Mouse (Mus musculus) forelimb bud, embryonic 11.5 days (tissue): ENCODE results near the gene Ikzf1.

Experiments
- DNase-seq: peaks from one replicate; pipeline ENCODE4 v3.0.0-alpha.2; 2012; ENCODE audit warnings: low read depth, low spot score

The Ikzf1 gene

GRCm38 (mm10) chr11:11684930-11685852, at the start of gene Ikzf1:
Gene Ikzf1, plus strand, starts transcription at chr11:11685003.
- DNase-seq, result peak; percentile 10

GRCm38 (mm10) chr11:11644303-11644702, 40.5 kb upstream of the Ikzf1 start:
- no peak for DNase-seq

- DNase-seq, result no peak
Observed at GRCm38 (mm10) chr11:11656388-11656787, 28.4 kb upstream of the Ikzf1 start.

- DNase-seq, result no peak
Observed at GRCm38 (mm10) chr11:11656995-11657530, 27.7 kb upstream of the Ikzf1 start.

- no peak for DNase-seq
Observed at GRCm38 (mm10) chr11:11657634-11658033, 27.2 kb upstream of the Ikzf1 start.

- no peak for DNase-seq
Observed at GRCm38 (mm10) chr11:11658834-11659233, 26.0 kb upstream of the Ikzf1 start.

GRCm38 (mm10) chr11:11660651-11661050, 24.2 kb upstream of the Ikzf1 start:
- DNase-seq, result no peak

GRCm38 (mm10) chr11:11667254-11667921, 17.4 kb upstream of the Ikzf1 start:
- no peak for DNase-seq

- DNase-seq, result no peak
Observed at GRCm38 (mm10) chr11:11667922-11668290, 16.9 kb upstream of the Ikzf1 start.

GRCm38 (mm10) chr11:11672974-11673373, 11.8 kb upstream of the Ikzf1 start:
- no peak for DNase-seq

- DNase-seq, result no peak
Observed at GRCm38 (mm10) chr11:11675063-11675462, 9.7 kb upstream of the Ikzf1 start.

GRCm38 (mm10) chr11:11676068-11676741, 8.6 kb upstream of the Ikzf1 start:
- no peak for DNase-seq

GRCm38 (mm10) chr11:11677165-11677564, 7.6 kb upstream of the Ikzf1 start:
- DNase-seq, result no peak

- DNase-seq, result no peak
Observed at GRCm38 (mm10) chr11:11678972-11679371, 5.8 kb upstream of the Ikzf1 start.

GRCm38 (mm10) chr11:11684056-11684929, 510 bp upstream of the Ikzf1 start:
- DNase-seq, result no peak

- peak; percentile 7 for DNase-seq
Observed at GRCm38 (mm10) chr11:11685853-11686395, 1.1 kb downstream of the Ikzf1 start.

GRCm38 (mm10) chr11:11686569-11687051, 1.8 kb downstream of the Ikzf1 start:
- DNase-seq, result peak; percentile 8

- DNase-seq, result no peak
Observed at GRCm38 (mm10) chr11:11687551-11688185, 2.9 kb downstream of the Ikzf1 start.

GRCm38 (mm10) chr11:11688766-11689330, 4.0 kb downstream of the Ikzf1 start:
- DNase-seq, result no peak

- no peak for DNase-seq
Observed at GRCm38 (mm10) chr11:11689701-11690058, 4.9 kb downstream of the Ikzf1 start.
